Mouse (Mus musculus): ENCODE data around the gene Plxna2.

- no peak for TF ChIP-seq POLR2A (IDR thresholded peaks at IDR 0.05; ENCODE audit: insufficient read depth, low read depth, low read length)
- no peak for TF ChIP-seq CTCF (IDR thresholded peaks at IDR 0.05; ENCODE audit: insufficient read depth, low read depth, low read length)
Observed at GRCm38 (mm10) chr1:194677878-194678277, 59.9 kb downstream of the Plxna2 start.

All from olfactory bulb, adult 2 months (tissue).